Comparison of ENCODE assay signal across 18 mouse cellular contexts in the genomic region with DNA sequence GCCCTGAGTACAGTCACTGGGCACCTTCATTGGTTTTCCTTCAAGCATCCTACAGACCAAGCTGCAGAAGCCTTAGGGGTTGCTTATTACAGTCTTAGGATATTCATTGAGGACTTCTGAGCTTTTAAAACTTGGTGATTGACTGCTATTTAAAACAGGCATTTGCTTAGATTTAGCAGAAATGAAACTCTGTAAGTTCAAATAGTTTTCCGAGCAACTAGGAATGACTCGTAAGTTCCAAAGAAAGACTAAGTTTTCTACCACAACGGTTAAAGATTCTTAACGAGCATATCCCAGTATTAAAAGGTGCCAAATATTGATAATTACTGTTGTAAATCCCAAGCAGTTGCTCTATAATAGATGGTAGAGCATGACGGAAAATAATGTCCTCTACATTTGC.
DNase-seq lines count a peak whose midpoint lies in the region; TF ChIP-seq lines count a peak whose summit lies in the region.
"Had no signal": no experiment of that assay in that cellular context is flagged by ENCODE, and none has a peak within 500 bp of the region (broad histone marks: within the 10 kb centered on the region; RNA-seq: fewer than 3 reads in every experiment).

No protein-coding gene starts in this region.

- TF ChIP-seq POLR2A in CH12.LX (IDR thresholded peaks at IDR 0.05; ENCODE audit: low read depth, low read length), result no peak

- DNase-seq in CH12.LX (ENCODE audit: extremely low read depth), result no peak
- peak; percentile 0 for DNase-seq in Muller cell, postnatal 12 days (ENCODE audit: inconsistent ontology term)
- no peak for DNase-seq in urinary bladder, adult 18-20 months (ENCODE audit: low spot score in 2 of 2)
- no peak for DNase-seq in kidney, postnatal 25 days
- DNase-seq: adrenal gland, adult 2 months; adrenal gland, adult 8-10 months; adrenal gland, postnatal 10 days; adrenal gland, postnatal 14 days; adrenal gland, postnatal 25 days; adrenal gland, postnatal 36 days; B cell, adult 2 months; cerebellum, adult 11 months; cerebellum, adult 11-12 months; cerebellum, adult 18-20 months; cerebellum, adult 2 months; cerebellum, adult 8-10 months had no signal

- no peaks in the 10 kb centered on the region for H3K9me3 ChIP-seq in CH12.LX (replicated peaks; ENCODE audit: low read length)
- H3K9me3 ChIP-seq: G1E had no signal

- no peaks in the 10 kb centered on the region for H3K36me3 ChIP-seq in CH12.LX (replicated peaks in 1 of 2; ENCODE audit: control insufficient read depth in 1 of 2, insufficient read depth in 1 of 2, low read length in 1 of 2)
- H3K36me3 ChIP-seq: G1E had no signal

- peaks cover 15 to 40% of the 10 kb centered on the region in 2 experiments for H3K4me1 ChIP-seq in CH12.LX (ENCODE audit: control insufficient read depth in 1 of 2, insufficient read depth in 2 of 2)

- no peaks in the 10 kb centered on the region for H3K79me2 ChIP-seq in CH12.LX (replicated peaks; ENCODE audit: control insufficient read depth, extremely low read depth, insufficient read depth, poor library complexity, severe bottlenecking)

- peak overlapping the region; percentile 81; the same call in 1 of the 2 replicates for H3K4me2 ChIP-seq in CH12.LX (ENCODE audit: insufficient read depth, low read depth, poor library complexity, severe bottlenecking)

- no peak for TF ChIP-seq RAD21 in CH12.LX (IDR thresholded peaks at IDR 0.05; ENCODE audit: low read depth, low read length)

- in situ Hi-C loops in CH12.LX (cut with MboI; ENCODE audit: low pct_ligation_motif_present, low pct_unique_long_range_greater_than_20kb, low sequenced_read_pairs), result no loop called here

- no peaks in the 10 kb centered on the region for H3K27me3 ChIP-seq in CH12.LX (replicated peaks)
- H3K27me3 ChIP-seq: Patski had no signal

- H3K27ac ChIP-seq in CH12.LX (ENCODE audit: insufficient read depth, low read depth), result peak overlapping the region; percentile 80

- dilution Hi-C loops in CH12.LX (cut with MboI; ENCODE audit: extremely low pct_ligation_motif_present, extremely low pct_unique_long_range_greater_than_20kb, low sequenced_read_pairs), result no loop called here

- TF ChIP-seq CTCF in CH12.LX (conservative IDR thresholded peaks at IDR 0.05 in 1 of 2, IDR thresholded peaks at IDR 0.05 in 1 of 2; ENCODE audit: low read depth in 2 of 2, low read length in 2 of 2), result no peak

- TF ChIP-seq EP300 in CH12.LX (IDR thresholded peaks at IDR 0.05; ENCODE audit: low read length), result peak; percentile 93

- no peak overlapping the region for H3K4me3 ChIP-seq in CH12.LX (replicated peaks in 1 of 3; ENCODE audit: low read depth in 2 of 3, low read length in 2 of 3, poor library complexity in 1 of 3)

- H3K9ac ChIP-seq in CH12.LX (ENCODE audit: insufficient read depth, low read depth), result no peak overlapping the region; the same call in 1 of the 2 replicates

TF ChIP-seq in CH12.LX, 34 proteins besides CTCF, POLR2A, EP300 and RAD21:
- TF ChIP-seq MYC (IDR thresholded peaks at IDR 0.05; ENCODE audit: low read depth, low read length) (peak; percentile 57; the same call in 1 of the 2 replicates), NRF1 (IDR thresholded peaks at IDR 0.05; ENCODE audit: low read depth, low read length) (no peak), JUND (conservative IDR thresholded peaks at IDR 0.05; ENCODE audit: low read depth, low read length) (peak; percentile 74; the same call in 1 of the 2 replicates), JUN (IDR thresholded peaks at IDR 0.05; ENCODE audit: insufficient read depth, low read depth, low read length) (peak; percentile 56), ELF1 (IDR thresholded peaks at IDR 0.05; ENCODE audit: low read depth, low read length) (no peak), BHLHE40 (IDR thresholded peaks at IDR 0.05; ENCODE audit: low read depth, low read length) (0 out of 2 replicates have a peak, but pooled peaks have one; percentile 7), IRF4 (IDR thresholded peaks at IDR 0.05; ENCODE audit: low read depth, low read length) (peak; percentile 88), MEF2A (IDR thresholded peaks at IDR 0.05; ENCODE audit: borderline replicate concordance, low read depth, low read length) (peak; percentile 76; the same call in 1 of the 2 replicates), ETS1 (conservative IDR thresholded peaks at IDR 0.05; ENCODE audit: low read depth, low read length) (peak; percentile 37)
TF ChIP-seq in CH12.LX: peak in this region for 7.
